Mouse (Mus musculus): ENCODE measurements around the gene Ank3.

Gene Ank3

GRCm38 (mm10) chr10:69414888-69415287, 16.3 kb downstream of the Ank3 start:
- no peak for DNase-seq (ENCODE audit: low spot score)

GRCm38 (mm10) chr10:69418716-69419115, 20.1 kb downstream of the Ank3 start:
- no peak for DNase-seq (ENCODE audit: low spot score)

- no peak for DNase-seq (ENCODE audit: low spot score)
Observed at GRCm38 (mm10) chr10:69420306-69420705, 21.7 kb downstream of the Ank3 start.

GRCm38 (mm10) chr10:69424051-69424450, 25.5 kb downstream of the Ank3 start:
- DNase-seq (ENCODE audit: low spot score) = no peak

- no peak for DNase-seq (ENCODE audit: low spot score)
Observed at GRCm38 (mm10) chr10:69430138-69430537, 31.6 kb downstream of the Ank3 start.

GRCm38 (mm10) chr10:69431101-69431500, 32.5 kb downstream of the Ank3 start:
- no peak for DNase-seq (ENCODE audit: low spot score)

GRCm38 (mm10) chr10:69435213-69435612, 36.6 kb downstream of the Ank3 start:
- DNase-seq (ENCODE audit: low spot score) = no peak

GRCm38 (mm10) chr10:69439449-69439848, 40.9 kb downstream of the Ank3 start:
- DNase-seq (ENCODE audit: low spot score) = no peak

GRCm38 (mm10) chr10:69444546-69444945, 46.0 kb downstream of the Ank3 start:
- no peak for DNase-seq (ENCODE audit: low spot score)

- DNase-seq (ENCODE audit: low spot score) = no peak
Observed at GRCm38 (mm10) chr10:69445951-69446350, 47.4 kb downstream of the Ank3 start.

GRCm38 (mm10) chr10:69446566-69446965, 48.0 kb downstream of the Ank3 start:
- no peak for DNase-seq (ENCODE audit: low spot score)

- no peak for DNase-seq (ENCODE audit: low spot score)
Observed at GRCm38 (mm10) chr10:69447308-69447707, 48.7 kb downstream of the Ank3 start.

- DNase-seq (ENCODE audit: low spot score) = no peak
Observed at GRCm38 (mm10) chr10:69448174-69448573, 49.6 kb downstream of the Ank3 start.

- DNase-seq (ENCODE audit: low spot score) = no peak
Observed at GRCm38 (mm10) chr10:69451006-69451405, 52.4 kb downstream of the Ank3 start.

GRCm38 (mm10) chr10:69452180-69452977, 53.8 kb downstream of the Ank3 start:
- DNase-seq (ENCODE audit: low spot score) = no peak

- no peak for DNase-seq (ENCODE audit: low spot score)
Observed at GRCm38 (mm10) chr10:69453531-69453930, 55.0 kb downstream of the Ank3 start.

GRCm38 (mm10) chr10:69454480-69454879, 55.9 kb downstream of the Ank3 start:
- no peak for DNase-seq (ENCODE audit: low spot score)

- no peak for DNase-seq (ENCODE audit: low spot score)
Observed at GRCm38 (mm10) chr10:69464826-69465225, 66.3 kb downstream of the Ank3 start.

- no peak for DNase-seq (ENCODE audit: low spot score)
Observed at GRCm38 (mm10) chr10:69465558-69466200, 67.1 kb downstream of the Ank3 start.

GRCm38 (mm10) chr10:69466201-69466585, 67.6 kb downstream of the Ank3 start:
- no peak for DNase-seq (ENCODE audit: low spot score)

GRCm38 (mm10) chr10:69466586-69466985, 68.0 kb downstream of the Ank3 start:
- DNase-seq (ENCODE audit: low spot score) = no peak

GRCm38 (mm10) chr10:69467182-69467581, 68.6 kb downstream of the Ank3 start:
- no peak for DNase-seq (ENCODE audit: low spot score)

- no peak for DNase-seq (ENCODE audit: low spot score)
Observed at GRCm38 (mm10) chr10:69471841-69472240, 73.3 kb downstream of the Ank3 start.

GRCm38 (mm10) chr10:69476871-69477270, 78.3 kb downstream of the Ank3 start:
- no peak for DNase-seq (ENCODE audit: low spot score)
